In the genomic region with DNA sequence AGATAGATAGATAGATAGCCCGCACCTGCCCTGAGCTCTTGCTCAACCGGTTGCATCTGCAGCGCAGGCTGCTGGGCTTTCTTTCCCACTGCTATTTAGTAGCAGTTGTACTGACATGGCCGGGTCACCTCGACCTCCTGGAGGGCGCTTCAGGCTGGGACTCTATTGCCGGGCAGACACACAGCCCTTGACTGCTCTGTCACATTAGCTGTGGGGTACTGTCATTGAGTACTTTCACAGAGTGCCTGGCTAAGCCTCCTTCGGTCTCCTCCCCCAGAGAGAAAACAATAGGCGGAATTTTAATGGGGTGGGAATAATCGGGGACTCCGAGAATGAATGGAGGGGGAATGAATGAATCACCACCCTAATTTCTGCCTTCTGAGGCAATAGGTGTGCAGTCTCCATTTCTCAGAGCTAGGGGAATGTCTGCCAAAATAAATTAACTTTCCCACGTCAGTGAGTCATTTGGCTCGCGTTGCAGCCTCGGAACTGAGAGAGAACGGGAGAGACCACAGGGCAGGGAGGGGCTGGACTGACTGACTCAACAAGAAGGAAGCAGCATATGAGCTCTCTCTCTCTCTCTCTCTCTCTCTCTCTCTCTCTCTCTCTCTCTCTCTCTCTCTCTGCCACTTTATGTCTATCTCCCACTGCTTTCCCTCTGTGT, we compare ENCODE assay signal across 9 mouse cellular contexts.
A peak's percentile ranks its signal among the peaks of the same experiment; 100 is the strongest.
DNase-seq lines count a peak whose midpoint lies in the region; ATAC-seq and TF ChIP-seq lines count a peak whose summit lies in the region.
"Had no signal": no experiment of that assay in that cellular context is flagged by ENCODE, and none has a peak within 500 bp of the region (broad histone marks: within the 10 kb centered on the region; RNA-seq: fewer than 3 reads in every experiment).

No protein-coding gene starts in this region.

- H3K9ac ChIP-seq in forebrain, embryonic 13.5 days = no peak overlapping the region
- H3K9ac ChIP-seq in heart, embryonic 16.5 days (ENCODE audit: low read length) = 0 out of 2 replicates have a peak overlapping the region, but pooled peaks have one; percentile 31
- H3K9ac ChIP-seq in liver, embryonic 14.5 days (replicated peaks) = peak overlapping the region; percentile 0; the same call in 1 of the 2 replicates

- TF ChIP-seq CTCF in liver, embryonic 14.5 days (IDR thresholded peaks at IDR 0.05; ENCODE audit: low read depth) = no peak

- no peak overlapping the region for H3K27ac ChIP-seq in forebrain, embryonic 13.5 days
- no peak overlapping the region; the same call in 1 of the 2 replicates for H3K27ac ChIP-seq in heart, embryonic 16.5 days (ENCODE audit: low read length)
- H3K27ac ChIP-seq in liver, embryonic 14.5 days = no peak overlapping the region

- 2% methylated on average over 16 of the region's 16 CpGs for WGBS in forebrain, embryonic 13.5 days
- 5% methylated on average over 16 of the region's 16 CpGs for WGBS in heart, embryonic 16.5 days
- WGBS in liver, embryonic 14.5 days (ENCODE audit: insufficient replicate concordance) = 8% methylated on average over 16 of the region's 16 CpGs

- H3K27me3 ChIP-seq in forebrain, embryonic 13.5 days = 0 out of 2 replicates have a peak, but pooled peaks cover 16% of the 10 kb centered on the region
- H3K27me3 ChIP-seq in heart, embryonic 16.5 days (ENCODE audit: control insufficient read depth, insufficient read depth, low read length) = 0 out of 2 replicates have a peak, but pooled peaks cover 3% of the 10 kb centered on the region
- H3K27me3 ChIP-seq in liver, embryonic 14.5 days (ENCODE audit: control insufficient read depth, insufficient read depth, low read length) = peaks cover 28% of the 10 kb centered on the region
- H3K27me3 ChIP-seq: CH12.LX had no signal

- peak; percentile 55; the same call in 1 of the 2 replicates for ATAC-seq in forebrain, embryonic 13.5 days
- peak; percentile 61 for ATAC-seq in heart, embryonic 16.5 days (replicated peaks; ENCODE audit: extremely low read depth, insufficient read depth, low FRiP score)
- ATAC-seq in liver, embryonic 14.5 days (ENCODE audit: insufficient read depth) = 0 out of 2 replicates have a peak, but pooled peaks have one; percentile 32

- peak overlapping the region; percentile 57 for H3K4me2 ChIP-seq in forebrain, embryonic 13.5 days
- H3K4me2 ChIP-seq in heart, embryonic 16.5 days (ENCODE audit: low read depth, low read length) = peak overlapping the region; percentile 65
- H3K4me2 ChIP-seq in liver, embryonic 14.5 days (ENCODE audit: low read depth) = peak overlapping the region; percentile 49

- H3K4me1 ChIP-seq in forebrain, embryonic 13.5 days = peaks cover 14% of the 10 kb centered on the region
- H3K4me1 ChIP-seq in heart, embryonic 16.5 days (ENCODE audit: control insufficient read depth, insufficient read depth, low read length) = peaks cover 5% of the 10 kb centered on the region
- peaks cover 6 to 7% of the 10 kb centered on the region in 2 experiments; a peak in 3 of 4 replicates for H3K4me1 ChIP-seq in liver, embryonic 14.5 days (replicated peaks; ENCODE audit: control insufficient read depth in 2 of 2, insufficient read depth in 2 of 2, low read length in 1 of 2)

- peak; percentile 40 to 50 for DNase-seq in cerebellum, postnatal 10 days
- DNase-seq in cerebellum, adult 11 months = no peak
- peak; percentile 65 for DNase-seq in kidney, postnatal 14 days
- DNase-seq in liver, embryonic 14.5 days (ENCODE audit: low read depth in 3 of 3, low spot score in 3 of 3) = no peak
- peak; percentile 37 for DNase-seq in neural tube, embryonic 10.5 days (ENCODE audit: extremely low spot score, low spot score)
- no peak for DNase-seq in thymus, postnatal 36 days

- H3K9me3 ChIP-seq in forebrain, embryonic 13.5 days (replicated peaks) = no peaks in the 10 kb centered on the region
- H3K9me3 ChIP-seq in heart, embryonic 16.5 days (replicated peaks; ENCODE audit: control insufficient read depth, low read length) = no peaks in the 10 kb centered on the region
- no peaks in the 10 kb centered on the region for H3K9me3 ChIP-seq in liver, embryonic 14.5 days (ENCODE audit: control insufficient read depth, low read length)

- no peak for TF ChIP-seq EP300 in liver, embryonic 14.5 days (IDR thresholded peaks at IDR 0.05; ENCODE audit: low read depth)

- no peaks in the 10 kb centered on the region for H3K36me3 ChIP-seq in forebrain, embryonic 13.5 days (ENCODE audit: poor library complexity, severe bottlenecking)
- H3K36me3 ChIP-seq in heart, embryonic 16.5 days (ENCODE audit: control insufficient read depth, insufficient read depth) = no peaks in the 10 kb centered on the region
- H3K36me3 ChIP-seq in liver, embryonic 14.5 days (replicated peaks; ENCODE audit: control insufficient read depth, insufficient read depth, low read depth) = no peaks in the 10 kb centered on the region

- peak overlapping the region; percentile 13; the same call in 1 of the 2 replicates for H3K4me3 ChIP-seq in forebrain, embryonic 13.5 days
- peak overlapping the region; percentile 28 for H3K4me3 ChIP-seq in heart, embryonic 16.5 days (ENCODE audit: low read length)
- peak overlapping the region; percentile 2 to 7; a peak in 3 of 4 replicates for H3K4me3 ChIP-seq in liver, embryonic 14.5 days (ENCODE audit: insufficient read depth in 1 of 2, low read depth in 2 of 2, low read length in 2 of 2)

Comparison
In these comparisons a context has a peak if more than half of its experiments do, and no peak if none do; other contexts are left out.
1. DNase-seq: peak in cerebellum, postnatal 10 days (2 of 2), kidney, postnatal 14 days (single experiment) and neural tube, embryonic 10.5 days (single experiment); none in cerebellum, adult 11 months (single experiment), liver, embryonic 14.5 days (0 of 3) and thymus, postnatal 36 days (0 of 2).
2. Peak in every context shown above with its lines, with median percentiles within 50 percentile points of each other: ATAC-seq, H3K4me2 ChIP-seq and H3K4me3 ChIP-seq.